Mouse (Mus musculus): ENCODE measurements at regions not wholly inside any gene's neighbourhood (a gene's known extent, or its start where the extent isn't known, plus 50 kb on each side); places are given as distances from the start of the nearest gene placed in this dataset.

DNA sequence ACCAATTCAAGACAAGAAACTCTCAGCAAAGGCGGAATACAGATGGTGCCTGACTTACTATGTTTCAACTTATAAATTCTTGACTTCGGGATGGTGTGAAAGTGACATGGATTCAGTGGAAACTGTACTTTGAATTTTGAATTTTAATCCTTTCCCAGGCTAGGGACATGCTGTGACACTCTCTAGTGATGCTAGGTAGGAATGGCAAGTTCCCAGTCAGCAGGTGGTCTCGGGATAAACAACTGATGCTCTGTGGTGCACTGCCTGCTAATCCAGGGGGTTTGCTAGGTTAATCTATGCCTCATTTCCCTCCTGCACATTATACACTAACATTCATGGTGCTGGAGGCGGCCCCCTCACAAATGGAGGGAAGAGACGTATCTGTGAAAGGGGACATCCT, 175.0 kb upstream of the Tshz3 start:
- no peak for TF ChIP-seq CTCF (IDR thresholded peaks at IDR 0.05; ENCODE audit: extremely low read depth, insufficient read depth, low read length)
- TF ChIP-seq POLR2A (IDR thresholded peaks at IDR 0.05; ENCODE audit: extremely low read depth, insufficient read depth, low read length) = no peak
